Mouse (Mus musculus) neural tube, embryonic 15.5 days (tissue): ENCODE results near the gene Cdyl2. TPM values are rescaled to one million over a fixed set of nuclear protein-coding genes. Genes with fewer than 3 reads are reported as not detected.

ENCODE experiments used
- ATAC-seq: fragments of 200-750 bp; cut with Nextera tagmentation; 2 replicates; pipeline ENCODE4 v1.8.0; 2017; ENCODE audit warnings: mild to moderate bottlenecking, moderate TSS enrichment, moderate library complexity; ENCODE audit not compliant: low FRiP score
- H3K27ac ChIP-seq: fragments of 300-500 bp; sonication (generic); replicated peaks from 2 replicates; pipeline ENCODE4 v1.5.1; 2015; ENCODE audit warnings: mild to moderate bottlenecking, inconsistent platforms
- H3K27me3 ChIP-seq: fragments of 300-500 bp; sonication (generic); replicated peaks from 2 replicates; pipeline ENCODE4 v1.6.1; 2015; ENCODE audit warnings: inconsistent platforms
- H3K36me3 ChIP-seq: fragments of 300-500 bp; sonication (generic); 2 replicates; pipeline ENCODE4 v1.6.1; 2015; ENCODE audit warnings: inconsistent platforms
- H3K4me1 ChIP-seq: fragments of 300-500 bp; sonication (generic); 2 replicates; pipeline ENCODE4 v1.6.1; 2015; ENCODE audit warnings: inconsistent platforms
- H3K4me2 ChIP-seq: fragments of 300-500 bp; sonication (generic); 2 replicates; pipeline ENCODE4 v1.6.1; 2015; ENCODE audit warnings: inconsistent platforms, mild to moderate bottlenecking, moderate library complexity
- H3K4me3 ChIP-seq: fragments of 300-500 bp; sonication (generic); replicated peaks from 2 replicates; pipeline ENCODE4 v1.5.1; 2015; ENCODE audit warnings: mild to moderate bottlenecking, inconsistent platforms
- H3K9ac ChIP-seq: fragments of 300-500 bp; sonication (generic); replicated peaks from 2 replicates; pipeline ENCODE4 v1.6.1; 2015; ENCODE audit warnings: mild to moderate bottlenecking, inconsistent platforms
- H3K9me3 ChIP-seq: fragments of 300-500 bp; sonication (generic); replicated peaks from 2 replicates; pipeline ENCODE4 v1.6.1; 2016; ENCODE audit warnings: inconsistent platforms
- WGBS: fragments of 180-500 bp; shearing (Covaris S2); methylation state at CpG from one replicate; pipeline ENCODE4 v1.1.7; 2015; ENCODE audit warnings: mixed read lengths; 5-methylcytosine and 5-hydroxymethylcytosine counted together
- polyA plus RNA-seq: library from polyadenylated mRNA; unstranded; fragments of >200 nt; fragmentation: Nextera tagmentation; extraction: Ambion mirVana; gene quantifications from 2 replicates; pipeline ENCODE4 v1.2.1, GENCODE M21; 2015

Cdyl2 gene
- polyA plus RNA-seq, 1 experiment from 2014 or later: 10.6 TPM

- Histone ChIP-seq H3K9ac (no peak overlapping the region), H3K4me3 (no peak overlapping the region), H3K4me1 (peaks cover 32% of the 10 kb centered on the region), H3K27ac (no peak overlapping the region), H3K27me3 (no peaks in the 10 kb centered on the region), H3K36me3 (peaks cover 7% of the 10 kb centered on the region), H3K9me3 (no peaks in the 10 kb centered on the region), H3K4me2 (no peak overlapping the region)
- WGBS: 38% methylated on average over 19 of the region's 19 CpGs
- ATAC-seq: no peak
Measured at GRCm38 (mm10) chr8:116619686-116620320, 113.0 kb downstream of the Cdyl2 start.

GRCm38 (mm10) chr8:116619221-116619620 is 113.6 kb downstream of the Cdyl2 start:
- H3K9me3 ChIP-seq: no peaks in the 10 kb centered on the region
- peaks cover 7% of the 10 kb centered on the region for H3K36me3 ChIP-seq
- 85% methylated on average over 5 of the region's 5 CpGs for WGBS
- H3K27me3 ChIP-seq: no peaks in the 10 kb centered on the region
- no peak overlapping the region for H3K4me3 ChIP-seq
- H3K4me1 ChIP-seq: peaks cover 35% of the 10 kb centered on the region
- H3K9ac ChIP-seq: no peak overlapping the region
- no peak for ATAC-seq
- H3K27ac ChIP-seq: no peak overlapping the region
- no peak overlapping the region for H3K4me2 ChIP-seq

DNA sequence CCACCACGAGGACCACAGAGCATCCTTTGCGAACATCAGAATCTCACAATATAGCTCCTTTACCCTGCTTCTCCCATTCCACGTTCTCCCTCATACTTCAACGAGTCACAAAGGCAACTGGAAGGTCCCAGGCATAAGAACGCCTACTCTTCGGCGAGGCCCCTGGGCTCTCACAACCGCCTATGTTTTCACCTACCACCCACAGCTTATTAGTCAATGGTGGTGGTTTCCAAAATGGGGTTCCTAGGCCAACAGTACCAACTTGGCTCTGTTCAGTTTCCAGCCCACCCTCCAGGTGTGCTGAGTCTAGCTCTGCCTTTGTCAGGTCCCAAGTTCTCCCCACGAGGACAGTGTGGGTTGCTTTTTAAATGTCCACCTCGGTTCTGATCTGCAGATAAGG is 114.0 kb downstream of the Cdyl2 start:
- ATAC-seq: no peak
- peaks cover 37% of the 10 kb centered on the region for H3K4me1 ChIP-seq
- WGBS: 89% methylated on average over 10 of the region's 10 CpGs
- no peaks in the 10 kb centered on the region for H3K9me3 ChIP-seq
- H3K27ac ChIP-seq: no peak overlapping the region
- H3K9ac ChIP-seq: no peak overlapping the region
- no peak overlapping the region for H3K4me2 ChIP-seq
- H3K4me3 ChIP-seq: no peak overlapping the region
- peaks cover 5% of the 10 kb centered on the region for H3K36me3 ChIP-seq
- H3K27me3 ChIP-seq: no peaks in the 10 kb centered on the region

DNA sequence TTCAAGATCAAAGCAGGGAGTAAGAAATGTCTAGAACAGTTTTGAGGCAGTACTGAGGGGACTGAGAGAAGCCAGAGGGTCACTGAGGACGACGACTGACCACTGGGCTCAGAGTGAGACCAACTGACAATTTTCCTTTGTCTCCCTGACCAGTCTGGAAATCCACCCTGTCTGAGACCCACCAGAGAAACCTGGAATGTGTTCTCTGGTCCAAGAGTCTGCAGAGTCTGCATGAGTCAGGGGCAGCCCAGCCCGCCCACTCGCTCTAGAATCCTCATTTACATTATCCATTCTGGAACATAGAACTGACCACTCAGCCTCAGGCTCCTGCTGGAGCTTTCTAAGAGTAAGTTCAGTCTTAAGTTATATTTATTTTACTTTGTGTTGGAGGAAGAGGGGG is 114.9 kb downstream of the Cdyl2 start:
- Histone ChIP-seq H3K27me3 (no peaks in the 10 kb centered on the region), H3K4me3 (no peak overlapping the region), H3K4me1 (peaks cover 37% of the 10 kb centered on the region), H3K9ac (no peak overlapping the region), H3K36me3 (no peaks in the 10 kb centered on the region), H3K4me2 (no peak overlapping the region), H3K27ac (no peak overlapping the region), H3K9me3 (no peaks in the 10 kb centered on the region)
- 83% methylated on average over 4 of the region's 4 CpGs for WGBS
- no peak for ATAC-seq

DNA sequence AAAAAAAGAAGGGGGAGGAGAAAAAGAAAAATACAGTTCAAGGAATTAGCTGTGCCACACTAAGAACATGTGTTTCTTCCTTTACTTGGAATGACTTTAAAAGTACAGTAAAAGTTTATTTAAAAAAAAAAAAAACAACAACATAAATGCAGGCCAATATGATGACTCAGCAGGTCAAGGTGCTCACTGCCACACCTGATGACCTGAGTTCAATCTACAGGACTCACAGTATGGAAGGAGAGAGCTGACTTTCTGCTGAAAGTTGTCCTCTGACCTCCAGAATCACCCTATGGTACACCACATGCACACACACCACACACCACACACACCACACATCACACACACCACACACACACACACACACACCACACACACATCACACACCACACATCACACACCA is 116.4 kb downstream of the Cdyl2 start:
- Histone ChIP-seq H3K27ac (no peak overlapping the region), H3K27me3 (no peaks in the 10 kb centered on the region), H3K4me1 (peaks cover 23% of the 10 kb centered on the region), H3K9me3 (no peaks in the 10 kb centered on the region), H3K36me3 (no peaks in the 10 kb centered on the region), H3K9ac (no peak overlapping the region), H3K4me2 (no peak overlapping the region), H3K4me3 (no peak overlapping the region)
- no peak for ATAC-seq

- Histone ChIP-seq H3K27ac (no peak overlapping the region), H3K27me3 (no peaks in the 10 kb centered on the region), H3K4me3 (no peak overlapping the region), H3K4me1 (peaks cover 16% of the 10 kb centered on the region), H3K4me2 (no peak overlapping the region), H3K9ac (no peak overlapping the region), H3K9me3 (no peaks in the 10 kb centered on the region), H3K36me3 (no peaks in the 10 kb centered on the region)
- no peak for ATAC-seq
- 47% methylated on average over 7 of the region's 7 CpGs for WGBS
Measured at GRCm38 (mm10) chr8:116614901-116615300, 117.9 kb downstream of the Cdyl2 start.

- ATAC-seq: no peak
- H3K4me1 ChIP-seq: no peaks in the 10 kb centered on the region
- WGBS: 51% methylated on average over 13 of the region's 13 CpGs
- no peak overlapping the region for H3K4me3 ChIP-seq
- no peaks in the 10 kb centered on the region for H3K36me3 ChIP-seq
- H3K27ac ChIP-seq: no peak overlapping the region
- no peak overlapping the region for H3K4me2 ChIP-seq
- H3K27me3 ChIP-seq: no peaks in the 10 kb centered on the region
- H3K9ac ChIP-seq: no peak overlapping the region
- no peaks in the 10 kb centered on the region for H3K9me3 ChIP-seq
Measured at GRCm38 (mm10) chr8:116606171-116606570, 126.6 kb downstream of the Cdyl2 start.

DNA sequence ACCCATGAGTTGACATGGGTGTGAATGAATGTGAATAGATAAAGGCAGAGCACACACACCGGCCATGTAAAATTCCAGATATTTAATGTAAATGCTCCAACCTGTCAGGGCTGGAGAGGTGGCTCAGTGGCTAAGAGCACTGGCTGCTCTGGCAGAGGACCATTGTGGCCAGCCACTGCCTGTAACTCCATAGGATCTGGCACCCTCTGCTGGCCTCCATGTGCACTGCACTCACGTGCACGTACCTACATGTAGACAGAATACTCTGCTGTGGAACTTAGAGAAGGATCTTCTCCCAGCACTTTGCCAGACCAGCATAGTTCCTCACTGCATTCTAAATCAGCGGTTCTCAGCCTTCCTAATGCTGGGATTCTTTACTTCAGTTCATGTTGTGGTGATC is 130.0 kb downstream of the Cdyl2 start:
- WGBS: 96% methylated on average over 4 of the region's 4 CpGs

GRCm38 (mm10) chr8:116599728-116600127 is 133.1 kb downstream of the Cdyl2 start:
- H3K27me3 ChIP-seq: no peaks in the 10 kb centered on the region
- H3K27ac ChIP-seq: no peak overlapping the region
- H3K4me3 ChIP-seq: no peak overlapping the region
- no peak overlapping the region for H3K9ac ChIP-seq
- 76% methylated on average over 6 of the region's 6 CpGs for WGBS
- no peaks in the 10 kb centered on the region for H3K36me3 ChIP-seq
- H3K9me3 ChIP-seq: no peaks in the 10 kb centered on the region
- no peaks in the 10 kb centered on the region for H3K4me1 ChIP-seq
- H3K4me2 ChIP-seq: no peak overlapping the region
- ATAC-seq: no peak

More for the DNA sequence above, 130.0 kb downstream of the Cdyl2 start:
- no peak overlapping the region for H3K9ac ChIP-seq
- no peaks in the 10 kb centered on the region for H3K4me1 ChIP-seq
- no peak overlapping the region for H3K27ac ChIP-seq
- no peak for ATAC-seq
- H3K4me3 ChIP-seq: no peak overlapping the region
- H3K27me3 ChIP-seq: no peaks in the 10 kb centered on the region
- no peaks in the 10 kb centered on the region for H3K36me3 ChIP-seq
- H3K9me3 ChIP-seq: no peaks in the 10 kb centered on the region
- no peak overlapping the region for H3K4me2 ChIP-seq

GRCm38 (mm10) chr8:116591226-116591625 is 141.6 kb downstream of the Cdyl2 start:
- H3K4me3 ChIP-seq: no peak overlapping the region
- H3K4me2 ChIP-seq: no peak overlapping the region
- no peaks in the 10 kb centered on the region for H3K4me1 ChIP-seq
- H3K9ac ChIP-seq: no peak overlapping the region
- no peaks in the 10 kb centered on the region for H3K27me3 ChIP-seq
- WGBS: 82% methylated on average over 10 of the region's 10 CpGs
- H3K27ac ChIP-seq: no peak overlapping the region
- ATAC-seq: no peak
- no peaks in the 10 kb centered on the region for H3K36me3 ChIP-seq
- no peaks in the 10 kb centered on the region for H3K9me3 ChIP-seq

GRCm38 (mm10) chr8:116590546-116590945 is 142.2 kb downstream of the Cdyl2 start:
- WGBS: 90% methylated on average over 4 of the region's 4 CpGs
- ATAC-seq: no peak

GRCm38 (mm10) chr8:116590106-116590505 is 142.7 kb downstream of the Cdyl2 start:
- H3K9me3 ChIP-seq: no peaks in the 10 kb centered on the region
- H3K4me1 ChIP-seq: no peaks in the 10 kb centered on the region
- H3K36me3 ChIP-seq: no peaks in the 10 kb centered on the region
- H3K4me3 ChIP-seq: no peak overlapping the region
- no peak overlapping the region for H3K27ac ChIP-seq
- H3K27me3 ChIP-seq: no peaks in the 10 kb centered on the region
- no peak for ATAC-seq
- 82% methylated on average over 14 of the region's 14 CpGs for WGBS
- H3K9ac ChIP-seq: no peak overlapping the region
- H3K4me2 ChIP-seq: no peak overlapping the region

More at GRCm38 (mm10) chr8:116590546-116590945, 142.2 kb downstream of the Cdyl2 start:
- Histone ChIP-seq H3K36me3 (no peaks in the 10 kb centered on the region), H3K4me2 (no peak overlapping the region), H3K4me1 (no peaks in the 10 kb centered on the region), H3K9me3 (no peaks in the 10 kb centered on the region), H3K27me3 (no peaks in the 10 kb centered on the region), H3K4me3 (no peak overlapping the region), H3K9ac (no peak overlapping the region), H3K27ac (no peak overlapping the region)
